Mouse (Mus musculus) c-Kit-positive CD71-positive TER-119-positive erythroid progenitor cells, embryonic 14.5 days (primary cell): ENCODE results near the gene 4930447C04Rik.

Experiments
- DNase-seq: peaks from one replicate; pipeline ENCODE4 v3.0.0-alpha.2; 2013; ENCODE audit warnings: low spot score

4930447C04Rik gene

DNA sequence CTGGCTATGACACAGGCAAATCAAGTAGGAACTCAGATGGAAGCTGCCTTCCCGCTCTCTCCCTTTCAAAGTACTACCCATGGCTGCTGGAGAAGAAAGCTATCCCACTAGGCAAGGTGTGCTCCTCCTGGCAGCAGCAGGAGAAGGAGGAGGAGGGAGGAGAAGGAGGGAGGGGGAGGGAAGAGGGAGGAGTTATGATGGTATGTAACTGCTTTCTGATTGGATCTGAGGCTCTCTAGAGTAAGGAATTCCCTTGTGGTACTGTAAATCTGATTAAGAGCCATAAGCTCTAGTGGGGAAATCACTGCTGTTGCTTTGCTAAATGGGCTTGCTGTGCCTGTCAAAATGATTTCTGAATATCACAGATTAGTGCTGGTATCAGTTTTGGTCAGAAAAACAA is 99.1 kb downstream of the 4930447C04Rik start:
- no peak for DNase-seq

- no peak for DNase-seq
Measured at GRCm38 (mm10) chr12:72837302-72837701, 103.3 kb downstream of the 4930447C04Rik start.

DNA sequence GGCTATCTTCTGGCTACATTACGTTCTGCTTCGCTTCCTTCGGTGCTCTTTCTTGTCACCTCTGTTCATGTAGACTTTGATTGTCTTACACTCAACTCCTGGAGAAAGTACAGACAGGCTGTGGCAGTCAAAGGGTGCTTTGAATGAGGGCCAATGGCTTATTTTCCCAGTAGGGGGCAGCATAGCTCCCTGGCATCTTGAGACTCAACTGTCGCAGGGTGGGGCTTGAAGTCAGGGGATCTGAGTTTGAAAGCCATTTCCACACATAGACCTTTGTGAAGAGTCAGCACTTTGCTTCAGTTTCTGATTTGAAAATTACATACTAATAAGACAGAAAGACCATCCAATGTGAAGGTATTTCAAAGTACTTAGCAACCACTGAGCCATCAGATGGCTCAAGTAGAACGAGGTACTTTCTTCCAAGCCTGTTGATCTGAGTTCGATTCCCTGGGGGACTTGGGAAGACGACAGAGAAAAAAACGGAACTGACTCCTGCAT is 105.0 kb downstream of the 4930447C04Rik start:
- no peak for DNase-seq

DNA sequence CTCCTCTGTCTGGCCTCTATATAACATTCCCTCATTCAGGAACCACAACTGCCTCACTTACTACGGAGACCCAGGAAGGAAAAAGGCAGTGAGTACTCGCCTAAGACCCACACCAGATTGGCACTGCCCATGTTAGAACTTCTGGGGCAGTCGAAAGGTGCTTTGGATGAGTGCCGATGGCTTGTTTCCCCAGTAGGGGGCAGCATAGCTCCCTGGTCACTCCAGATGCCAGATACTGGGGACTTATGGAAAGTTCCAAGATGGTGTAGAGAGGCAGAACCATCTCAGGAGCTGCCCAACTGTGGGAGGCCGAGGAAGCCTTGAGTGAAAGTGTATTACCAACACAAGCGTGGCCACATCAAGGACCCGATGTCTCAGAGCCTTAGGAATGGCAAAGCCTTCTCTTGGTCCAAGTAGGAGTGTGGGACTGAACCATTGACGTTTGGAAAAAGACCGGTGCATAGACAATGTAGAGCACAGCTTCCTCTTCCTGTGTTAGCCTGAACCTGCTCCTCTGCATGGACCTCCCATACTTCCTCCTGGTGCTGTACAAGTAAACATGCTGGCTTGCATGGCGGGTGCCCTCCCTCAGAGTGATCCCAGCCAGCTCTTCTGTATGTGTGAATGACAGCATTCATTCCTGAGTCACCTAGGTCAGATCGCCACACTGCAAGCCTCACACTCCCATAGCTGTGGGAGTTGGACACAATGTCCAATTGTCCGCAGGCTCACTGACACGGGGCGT is 105.6 kb downstream of the 4930447C04Rik start:
- no peak for DNase-seq

DNA sequence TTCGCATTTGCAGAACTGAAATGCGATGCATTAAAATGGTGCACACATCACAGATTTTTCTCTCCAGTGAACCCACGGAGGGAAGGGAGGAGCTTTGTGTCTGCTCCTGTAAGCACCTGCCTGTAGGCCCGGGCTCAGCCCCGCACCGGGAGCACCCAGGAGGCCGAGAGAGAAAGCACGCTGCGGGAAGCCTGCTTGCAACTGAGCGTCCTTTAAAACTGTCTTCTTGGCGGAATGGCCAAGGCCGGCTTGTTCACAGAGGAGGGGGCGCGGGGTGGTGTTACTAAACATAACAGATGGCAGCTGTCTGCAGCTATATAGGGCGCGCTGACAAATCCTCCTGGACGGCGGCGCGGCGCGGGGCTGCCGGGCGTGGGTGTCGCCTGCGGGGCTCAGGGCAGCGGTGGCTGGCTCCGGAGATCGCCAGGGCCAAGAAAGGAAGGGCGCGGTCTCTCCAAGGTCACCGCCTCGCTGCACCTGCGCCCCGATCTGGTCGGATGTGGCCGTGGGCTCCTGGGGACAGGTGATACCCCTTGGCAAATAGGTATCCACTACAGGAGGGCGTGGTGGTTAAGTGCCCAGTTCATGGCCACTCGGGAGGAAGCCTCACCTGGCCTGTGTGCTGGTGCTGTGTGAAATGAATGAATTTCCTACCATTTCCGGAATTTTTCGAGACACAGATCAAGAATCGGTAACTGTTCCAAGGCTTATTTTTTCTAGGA is 108.7 kb downstream of the 4930447C04Rik start:
- no peak for DNase-seq
